Mouse (Mus musculus) testis, adult 10 weeks (tissue): ENCODE results near the gene Zfp809. TPM values are rescaled to one million over a fixed set of nuclear protein-coding genes. Genes with fewer than 3 reads are reported as not detected.

Experiments used
- polyA plus RNA-seq: library from polyadenylated mRNA; stranded (reverse); fragments of 350-450 nt; fragmentation: Illumina TruSeq; extraction: RNeasy Lipid Tissue Mini Kit (QIAGEN cat#74804); gene quantifications from one replicate; pipeline ENCODE4 v1.2.3, GENCODE M21; 2014; ENCODE audit warnings: low read depth, low replicate concordance

Zfp809 gene
- polyA plus RNA-seq: 32.2 TPM

DNA sequence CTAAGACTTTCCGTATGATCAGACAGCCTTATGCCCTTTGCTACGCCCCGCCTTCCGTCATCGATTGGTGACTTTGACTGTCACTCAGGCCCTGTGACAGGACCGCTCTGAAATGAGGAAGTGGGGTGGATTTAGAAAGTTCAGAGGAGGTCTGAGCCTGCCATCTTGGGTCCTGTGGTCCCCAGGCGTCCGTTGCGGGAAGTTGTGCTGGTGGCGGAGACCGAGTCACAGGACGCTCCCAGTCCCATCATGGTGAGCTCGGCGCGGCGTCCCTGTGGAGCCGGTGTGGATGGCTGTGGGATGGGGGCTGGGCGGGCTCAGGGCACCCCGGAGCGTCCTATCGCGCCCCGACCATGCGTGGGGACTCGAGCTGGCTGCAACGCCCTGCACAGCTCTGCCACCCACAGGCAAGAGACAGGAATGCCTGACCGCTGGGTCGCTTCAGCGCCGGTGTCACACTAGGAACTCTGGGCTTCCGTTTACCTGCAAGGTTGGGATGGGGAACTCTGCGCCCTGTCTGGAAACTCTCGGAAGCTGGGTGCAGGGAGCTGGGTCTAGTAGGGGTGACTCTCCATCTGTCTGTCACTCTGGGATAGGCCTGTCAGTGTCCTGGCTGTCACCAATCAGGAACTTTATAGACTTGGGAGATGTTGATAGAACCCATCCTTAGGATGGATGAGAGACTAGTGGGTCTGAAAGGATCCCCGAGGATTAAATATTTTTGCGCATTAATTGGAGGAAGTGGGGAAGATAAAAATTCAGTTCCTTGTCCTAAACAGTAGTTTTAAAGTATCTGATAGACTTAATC is at the start of gene Zfp809:
TSS of gene Zfp809 (plus strand) at position 134 of the 808 bp plus-strand sequence.

DNA sequence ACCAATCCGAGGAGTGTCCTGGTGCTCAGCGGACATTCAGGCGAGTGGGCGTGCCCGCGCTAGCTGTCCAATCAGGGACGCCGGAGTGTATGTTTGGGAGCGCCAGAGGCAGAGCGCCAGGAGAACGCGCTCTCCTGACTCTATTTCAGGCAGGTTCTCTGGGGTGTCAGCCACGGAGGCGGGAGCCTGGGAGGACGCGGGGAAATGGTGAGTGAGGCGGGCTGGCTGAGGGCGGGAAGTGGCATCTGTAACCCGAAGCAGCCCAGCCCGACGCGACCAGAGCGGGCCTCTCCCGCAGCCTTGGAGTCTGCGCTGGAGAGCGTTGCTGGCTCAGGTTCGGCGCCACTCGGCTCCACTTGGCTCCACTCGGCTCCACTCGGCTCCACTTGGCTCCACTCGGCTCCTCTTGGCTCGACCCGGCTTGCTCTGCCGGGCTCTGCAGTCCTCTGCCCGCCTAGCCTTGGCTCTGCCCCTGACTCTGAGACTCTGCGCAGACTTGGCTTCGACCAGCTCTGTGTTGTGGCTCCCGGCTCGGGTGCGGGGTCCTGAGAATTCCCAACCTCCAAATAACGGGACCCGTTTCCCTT is 37.4 kb upstream of the Zfp809 start, which contains the start of gene Zfp872:
TSS of gene Zfp872 (plus strand) at position 66 of the 587 bp plus-strand sequence.

DNA sequence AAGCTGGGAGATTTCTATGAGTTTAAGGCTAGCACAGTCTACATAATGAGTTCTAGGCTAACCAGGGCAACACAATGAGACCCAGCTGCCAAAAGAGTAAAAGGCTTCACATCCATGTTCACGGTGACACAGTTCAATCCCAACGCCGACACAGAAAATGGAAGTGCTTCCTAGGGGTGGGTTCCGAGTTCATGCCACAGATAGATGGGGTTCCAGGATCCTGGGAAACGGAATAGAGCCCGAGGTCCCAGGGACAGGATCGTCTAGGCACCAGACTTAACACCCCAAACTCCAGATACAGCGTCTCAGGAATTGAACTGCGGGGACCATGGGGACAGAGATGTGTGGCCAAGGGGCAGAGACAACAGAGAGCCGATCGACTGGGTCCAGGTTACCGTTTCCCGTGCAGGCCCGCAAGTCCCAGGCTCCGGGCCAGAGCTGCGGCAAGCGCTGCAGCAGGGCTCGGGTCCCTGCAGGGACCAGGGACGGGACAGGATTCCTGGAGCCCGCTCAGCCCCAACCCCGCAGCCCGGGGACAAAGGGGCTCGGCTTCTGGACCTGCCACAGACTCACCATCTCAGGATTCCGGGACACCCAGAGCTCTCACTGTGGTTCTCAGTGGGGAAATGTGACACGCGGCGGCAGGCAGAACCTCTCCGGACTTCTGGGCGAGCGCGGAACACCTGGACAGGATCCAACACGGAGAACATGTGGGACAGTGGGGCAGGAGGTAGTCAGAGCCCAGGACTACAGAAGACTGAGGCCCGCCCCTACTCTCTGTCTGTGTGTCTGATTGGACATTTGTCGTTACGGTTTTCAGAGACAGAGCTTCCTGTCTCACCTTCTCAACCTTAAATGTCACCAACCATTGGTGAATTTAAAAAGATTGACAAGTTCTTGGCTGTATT is 33.9 kb downstream of the Zfp809 start, which contains the start of gene Zfp599:
TSS of gene Zfp599 (minus strand) at position 712 of the 908 bp plus-strand sequence.

Other genes with a start within 250 kb of the Zfp809 start
- 0.29 TPM for gene Rgl3, start 236.3 kb upstream of the Zfp809 start, polyA plus RNA-seq
- 10.7 TPM for gene Ccdc151, start 223.1 kb upstream of the Zfp809 start, polyA plus RNA-seq
- 4.6 TPM for gene Prkcsh, start 222.9 kb upstream of the Zfp809 start, polyA plus RNA-seq
- 1.4 TPM for gene Elavl3, start 173.7 kb upstream of the Zfp809 start, polyA plus RNA-seq
- gene Gm49318, start 154.5 kb upstream of the Zfp809 start, polyA plus RNA-seq: not detected
- gene Zfp653, start 154.3 kb upstream of the Zfp809 start, polyA plus RNA-seq: 0.81 TPM
- gene Ecsit, start 140.3 kb upstream of the Zfp809 start, polyA plus RNA-seq: 19.2 TPM
- gene Cnn1, start 126.5 kb upstream of the Zfp809 start, polyA plus RNA-seq: 5.8 TPM
- gene Elof1, start 108.5 kb upstream of the Zfp809 start, polyA plus RNA-seq: 103 TPM
- gene Acp5, start 90.0 kb upstream of the Zfp809 start, polyA plus RNA-seq: 0.66 TPM
- 5.6 TPM for gene Pigyl, start 68.9 kb upstream of the Zfp809 start, polyA plus RNA-seq
- gene Zfp872, start 37.6 kb upstream of the Zfp809 start, polyA plus RNA-seq: 0.45 TPM
- gene Zfp599, start 34.2 kb downstream of the Zfp809 start, polyA plus RNA-seq: 0.32 TPM
- 6.1 TPM for gene Zfp810, start 81.9 kb downstream of the Zfp809 start, polyA plus RNA-seq
- gene Anln, start 163.5 kb downstream of the Zfp809 start, polyA plus RNA-seq: 43.3 TPM
- gene 9530077C05Rik, start 185.8 kb downstream of the Zfp809 start, polyA plus RNA-seq: 75.0 TPM
- not detected for gene Gm17545, start 228.6 kb downstream of the Zfp809 start, polyA plus RNA-seq
- 117 TPM for gene Rp9, start 244.0 kb downstream of the Zfp809 start, polyA plus RNA-seq